Mouse (Mus musculus) right cerebral cortex, adult 18-20 months (tissue): ENCODE measurements around the gene Zfyve27.

Experiments
- DNase-seq: peaks from one replicate; pipeline ENCODE4 v3.0.0; 2022; ENCODE audit warnings: mixed read lengths

The Zfyve27 gene

DNA sequence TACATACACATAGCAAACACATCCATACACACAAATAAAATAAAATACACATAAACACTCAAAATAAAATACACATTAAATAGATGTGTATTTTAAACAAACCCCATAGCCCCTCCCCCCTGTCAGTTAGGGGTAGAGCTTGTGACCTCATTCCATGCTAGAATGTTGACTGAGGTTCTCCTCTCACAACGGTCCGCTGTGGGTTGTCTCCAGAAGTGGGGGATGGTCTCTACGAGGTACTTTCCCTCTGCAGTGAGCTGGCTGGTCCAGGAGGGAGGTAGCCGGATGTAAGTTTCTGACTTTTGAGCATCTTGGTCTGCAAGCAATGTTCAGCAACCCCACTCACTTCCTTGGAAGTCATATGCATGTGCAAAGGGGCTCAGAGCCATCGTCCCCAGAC is at the start of gene Zfyve27:
Zfyve27 (plus strand) TSS at position 188 of the 400 bp plus-strand sequence.
- no peak for DNase-seq

DNA sequence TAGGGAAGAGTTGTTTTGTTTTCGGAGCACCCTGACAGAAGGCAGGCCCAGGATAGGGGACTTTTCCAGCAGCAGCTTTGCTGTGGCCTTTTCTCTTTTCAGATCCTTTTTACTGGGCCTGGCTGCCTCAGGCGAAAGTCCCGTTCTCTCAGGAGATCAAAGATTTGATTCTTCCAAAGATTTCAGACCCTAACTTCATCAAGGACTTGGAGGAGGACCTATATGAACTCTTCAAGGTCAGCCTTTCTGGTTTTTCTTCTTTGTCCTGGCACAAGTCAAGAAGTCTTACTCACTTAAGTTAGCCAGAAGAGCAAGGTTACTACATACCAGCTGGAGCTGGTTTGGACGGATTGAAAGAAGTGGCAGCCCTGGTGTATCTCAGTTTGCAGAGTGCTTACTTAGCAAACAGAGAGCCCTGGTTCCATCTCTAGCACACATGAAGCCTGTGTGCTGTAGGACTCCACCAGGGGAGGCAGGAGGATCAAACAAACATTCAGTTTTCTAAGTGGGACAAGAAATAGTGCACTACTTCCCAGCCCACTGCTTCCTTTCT is 47.9 kb upstream of the Zfyve27 start:
- no peak for DNase-seq

DNA sequence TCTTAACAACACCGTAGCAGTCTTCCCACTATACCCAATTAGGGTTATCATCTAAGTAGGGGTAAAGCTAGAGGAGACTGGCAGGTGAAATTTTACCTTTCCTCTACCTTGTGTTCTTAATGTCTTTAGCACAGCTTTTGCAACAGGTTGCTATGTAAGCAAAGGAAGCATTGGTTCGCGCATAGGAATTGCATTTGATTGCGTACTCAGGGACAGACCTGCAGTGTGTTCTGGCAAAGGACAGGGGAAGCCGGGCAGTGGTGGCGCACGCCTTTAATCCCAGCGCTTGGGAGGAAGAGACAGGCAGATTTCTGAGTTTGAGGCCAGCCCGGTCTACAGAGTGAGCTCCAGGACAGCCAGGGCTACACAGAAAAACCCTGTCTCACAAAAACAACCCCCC is 45.6 kb upstream of the Zfyve27 start:
- no peak for DNase-seq

DNA sequence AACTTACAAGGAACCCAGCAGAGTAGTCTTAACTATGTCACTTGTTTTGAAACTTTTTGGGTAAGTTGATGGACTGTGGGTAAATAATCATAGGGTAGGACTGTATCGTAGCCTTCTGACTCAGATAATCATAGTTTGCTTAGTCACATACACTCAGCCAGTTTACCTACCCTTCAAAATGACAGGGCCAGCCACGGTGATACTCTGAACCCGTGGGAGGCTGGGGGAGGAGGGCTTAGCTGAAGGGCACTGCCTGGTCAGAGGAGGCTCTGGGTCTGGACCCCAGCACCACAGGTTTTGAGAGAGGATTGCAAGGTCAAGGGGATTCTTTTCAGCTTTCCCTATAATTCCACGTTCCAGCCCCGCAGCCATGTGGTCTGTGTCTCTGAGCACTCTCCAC is 45.2 kb upstream of the Zfyve27 start:
- no peak for DNase-seq

DNA sequence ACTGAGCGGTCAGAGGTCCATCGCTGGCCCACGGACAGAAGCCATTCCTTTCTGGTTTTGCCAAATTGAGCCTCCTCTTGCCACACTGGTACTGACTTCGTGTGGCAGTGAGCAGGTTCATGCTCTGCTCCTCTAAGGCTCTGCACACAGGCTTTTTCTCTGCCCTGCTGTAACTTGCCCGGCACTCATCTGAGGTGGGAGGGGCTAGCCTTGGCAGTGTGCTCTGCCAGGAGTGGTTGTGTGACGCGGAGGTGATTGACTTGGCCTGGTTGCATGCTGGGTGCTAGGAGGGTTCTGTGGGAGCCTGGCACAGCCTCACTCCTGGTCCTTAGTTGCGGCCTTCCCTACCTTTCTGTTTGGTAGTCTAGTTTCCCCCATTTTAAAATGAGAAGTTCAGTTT is 43.3 kb upstream of the Zfyve27 start:
- DNase-seq, result no peak

DNA sequence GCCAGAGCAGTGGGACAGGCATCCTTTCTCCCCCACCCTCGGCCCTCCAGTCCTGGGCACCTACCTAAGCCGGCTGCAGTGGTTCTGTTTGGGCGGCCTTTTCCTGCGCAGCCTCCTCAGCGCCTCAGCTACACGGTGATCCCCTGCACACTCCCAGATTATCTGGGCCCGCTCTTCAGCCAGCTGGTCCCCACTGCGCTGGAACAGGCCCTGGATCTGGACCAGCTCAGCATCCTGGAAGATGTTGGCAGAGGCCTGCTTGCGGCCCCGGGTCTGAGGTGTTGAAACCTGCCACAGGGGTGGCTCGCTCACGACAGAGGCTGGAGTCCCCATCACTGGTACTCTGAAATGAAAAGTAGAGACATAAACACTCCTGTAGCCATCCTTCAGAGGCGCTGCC is 39.1 kb upstream of the Zfyve27 start:
- DNase-seq, result no peak

DNA sequence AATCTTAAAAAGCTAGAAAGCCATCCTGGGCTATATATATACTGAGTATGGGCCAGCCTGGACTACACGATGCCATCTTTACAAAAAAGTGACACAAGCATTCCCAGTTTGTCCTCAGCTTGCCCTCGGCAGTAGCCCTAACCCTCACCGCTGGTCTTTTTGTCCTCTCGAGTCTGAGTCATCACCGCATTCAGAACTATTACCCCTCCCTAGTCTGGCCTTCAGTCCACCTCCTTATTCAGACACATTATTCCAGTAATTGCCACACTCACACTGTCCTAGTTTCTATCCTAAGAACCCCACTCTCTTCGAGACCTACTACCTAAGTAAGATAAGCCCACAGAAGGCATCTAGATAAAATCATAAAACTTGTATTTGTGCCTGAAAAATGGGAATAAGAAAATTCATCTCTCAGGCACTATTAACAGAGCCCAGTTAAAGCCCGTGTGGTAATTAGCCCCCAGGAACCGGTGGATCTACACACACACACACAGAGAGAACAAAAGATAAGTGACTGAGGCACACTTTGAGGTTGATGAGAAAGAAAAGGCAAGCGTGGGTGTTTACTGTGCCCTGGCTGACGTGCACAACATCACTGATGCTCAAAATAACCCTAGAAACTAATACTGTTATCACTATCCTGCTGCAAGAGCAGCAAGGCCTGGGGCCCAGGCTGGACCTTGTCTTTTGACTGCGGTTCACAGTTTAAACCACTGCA is 38.1 kb upstream of the Zfyve27 start:
- no peak for DNase-seq

DNA sequence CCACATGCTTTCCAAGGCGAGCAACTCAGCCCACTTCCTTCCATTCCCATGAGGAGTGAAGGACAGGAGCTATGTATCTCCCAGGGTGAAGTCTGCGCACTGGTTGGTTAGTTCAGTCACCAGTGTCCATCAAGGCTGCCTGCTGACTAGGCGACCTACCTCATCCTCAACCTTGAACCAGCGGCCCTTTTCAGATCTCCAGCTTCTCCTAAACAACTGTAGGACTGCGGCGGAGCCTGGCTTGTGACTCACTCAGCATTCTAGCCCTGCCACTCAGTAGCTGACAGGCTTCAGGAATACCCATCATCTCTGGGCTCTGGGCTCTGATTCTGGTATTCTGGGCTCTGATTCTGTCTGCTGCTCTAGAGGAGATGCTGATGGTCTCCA is 37.5 kb upstream of the Zfyve27 start:
- no peak for DNase-seq

DNA sequence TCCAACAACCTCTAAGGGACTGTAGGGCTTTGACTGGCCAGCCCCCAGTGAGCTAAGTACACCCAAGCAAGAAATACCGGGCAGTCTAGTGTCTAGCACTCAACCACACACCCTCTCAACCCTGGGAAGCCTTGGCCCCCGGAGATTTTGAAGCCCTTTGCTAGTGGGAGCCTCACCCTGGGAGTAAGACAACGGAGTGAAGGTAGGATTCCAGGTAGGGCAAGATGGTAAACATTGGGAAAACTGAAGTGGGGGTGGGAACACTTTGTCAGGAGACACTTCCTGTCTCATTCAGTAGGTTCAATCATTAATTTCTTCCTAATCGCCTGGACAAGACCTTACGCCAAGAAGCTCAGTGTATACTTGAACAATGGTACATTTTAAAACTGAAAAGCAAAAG is 36.7 kb upstream of the Zfyve27 start:
- DNase-seq, result no peak

DNA sequence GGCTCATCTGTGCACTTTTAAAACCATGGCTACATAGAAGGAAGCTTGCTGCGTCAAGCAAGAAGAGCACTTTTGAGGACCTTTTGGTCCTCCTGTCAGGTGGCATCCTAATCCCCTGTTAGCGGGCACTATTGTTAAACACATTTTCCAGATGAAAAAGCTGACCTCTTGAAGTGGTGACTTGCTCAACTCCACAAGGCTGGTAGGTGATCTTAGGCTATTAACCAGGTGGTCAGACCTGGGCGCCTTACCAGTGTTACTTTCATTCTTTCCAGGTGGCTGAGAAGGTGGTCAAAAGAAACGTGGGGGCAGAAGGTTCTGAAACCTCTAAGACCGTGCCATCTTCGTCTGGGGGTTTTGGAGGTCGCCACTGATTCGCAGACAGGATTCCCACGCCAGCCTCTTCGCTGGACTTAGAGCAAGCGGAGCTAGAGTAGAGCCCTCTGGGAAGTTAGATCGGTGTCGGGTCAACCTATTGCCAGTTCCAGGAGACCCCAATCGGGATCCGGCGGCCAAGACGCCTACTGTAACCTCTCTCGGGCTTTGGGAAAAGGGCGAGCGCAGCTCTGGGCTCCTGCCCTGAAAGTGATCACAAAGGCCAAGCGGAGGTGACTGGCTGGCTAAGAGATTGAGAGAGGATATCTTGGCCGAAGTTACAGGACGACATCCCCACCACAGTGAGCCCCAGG is 35.6 kb upstream of the Zfyve27 start:
- no peak for DNase-seq

DNA sequence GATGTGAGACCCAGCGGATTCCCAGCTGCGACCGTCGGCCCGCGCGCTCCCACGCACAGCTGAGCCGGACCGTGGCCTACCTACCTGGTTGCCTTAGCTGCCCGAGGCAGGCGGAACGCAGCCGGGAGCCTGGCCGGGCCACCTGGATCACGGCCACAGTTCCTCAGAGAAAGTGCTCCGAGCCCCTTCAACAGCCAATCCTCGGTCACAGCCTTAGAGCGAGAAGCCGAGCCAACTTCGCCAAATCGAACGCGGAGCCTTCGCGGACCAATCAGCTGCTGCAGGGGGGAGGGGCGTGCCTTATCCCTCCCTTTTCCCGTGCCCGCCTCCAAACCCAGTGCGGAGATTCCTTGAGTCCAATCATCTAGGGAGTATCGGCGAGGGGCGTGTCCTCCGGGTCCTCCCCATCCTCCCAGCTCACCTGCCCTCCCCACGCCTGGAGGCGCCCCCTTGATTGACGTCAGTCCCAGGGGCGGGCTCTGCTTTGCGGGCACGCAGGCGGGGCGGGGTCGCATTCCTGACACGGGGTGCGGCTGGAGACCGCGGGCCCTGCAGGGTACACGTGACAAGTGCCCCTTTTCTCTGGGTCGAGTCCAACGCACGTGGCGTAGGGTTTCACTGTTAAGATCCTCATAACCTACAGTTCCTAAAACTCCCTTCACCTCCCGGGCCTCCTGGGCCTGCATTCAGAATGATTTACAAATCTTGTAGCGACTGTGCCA is 34.8 kb upstream of the Zfyve27 start, which contains the start of gene Avpi1:
Avpi1 (minus strand) TSS at position 273 of the 722 bp plus-strand sequence.
- peak; percentile 99 for DNase-seq

DNA sequence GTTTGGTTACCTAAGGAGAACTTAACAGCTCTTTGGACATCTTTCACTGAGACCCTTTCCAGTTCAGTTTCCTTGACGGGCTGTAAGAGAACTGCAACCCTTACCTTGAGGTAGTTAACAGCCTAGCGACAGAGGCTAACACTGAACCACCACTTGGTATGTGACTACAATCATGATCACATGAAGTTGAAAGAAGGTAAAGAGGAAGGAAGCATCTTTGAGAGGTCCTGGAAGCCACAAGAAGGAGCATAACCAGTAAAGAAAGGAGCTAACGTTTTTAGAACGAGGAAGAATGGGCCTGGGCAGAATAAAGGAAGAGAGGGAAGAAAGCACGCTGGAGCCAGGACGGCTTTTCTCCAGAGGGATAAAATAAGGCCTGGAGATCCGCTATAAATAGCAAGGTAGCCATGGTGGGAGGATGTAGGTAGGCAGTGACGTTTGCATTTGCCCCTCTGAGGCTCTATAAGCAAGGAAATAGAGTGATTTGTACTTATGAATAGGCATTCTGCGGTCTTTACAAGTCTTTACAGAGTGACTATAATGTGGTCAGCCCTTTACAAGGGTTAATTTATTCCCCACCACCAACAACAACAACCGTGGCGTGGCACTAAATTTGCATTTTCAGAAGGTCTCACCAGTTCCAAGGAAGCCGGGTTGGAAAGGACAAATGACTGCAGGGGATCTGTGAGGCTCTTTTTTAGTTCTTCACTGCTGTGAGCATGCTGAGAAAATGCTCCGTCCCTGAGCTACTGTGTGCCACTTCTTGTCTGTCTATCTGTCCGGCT is 34.0 kb upstream of the Zfyve27 start:
- DNase-seq, result no peak

DNA sequence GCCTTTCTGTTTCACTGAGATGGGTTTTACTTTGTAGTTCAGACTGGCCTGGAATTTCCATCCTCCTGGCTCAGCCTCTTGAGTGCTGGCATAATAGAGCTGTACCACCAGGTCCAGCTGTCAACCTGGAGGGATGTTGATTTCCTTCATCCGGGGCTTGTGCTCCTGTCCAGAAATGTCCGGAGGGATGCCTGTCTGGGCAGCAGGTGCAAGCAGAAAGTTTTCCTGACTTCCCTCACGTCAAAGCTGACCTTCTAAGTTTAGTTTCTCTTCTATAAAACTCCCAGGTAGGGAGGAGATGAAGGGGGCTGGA is 33.5 kb upstream of the Zfyve27 start:
- DNase-seq, result no peak

DNA sequence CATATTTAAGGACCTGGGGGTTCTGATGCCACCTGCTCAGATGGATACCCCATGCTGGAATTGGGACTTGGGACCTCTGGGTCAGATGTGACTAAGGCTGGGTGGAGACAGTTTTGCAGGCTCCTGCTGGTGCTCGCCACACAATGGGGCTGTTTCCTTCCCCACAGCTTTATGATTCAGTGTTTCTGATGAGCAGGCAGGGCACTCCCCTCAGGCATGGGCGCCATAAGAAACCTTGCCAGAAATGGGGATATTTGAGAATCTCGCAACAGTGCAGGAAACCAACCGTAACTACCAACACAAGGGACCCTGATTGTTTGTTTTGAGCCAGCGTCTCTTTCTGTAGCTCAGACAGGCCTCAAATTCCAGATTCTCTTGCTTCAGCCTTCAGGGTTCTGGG is 32.6 kb upstream of the Zfyve27 start:
- no peak for DNase-seq

DNA sequence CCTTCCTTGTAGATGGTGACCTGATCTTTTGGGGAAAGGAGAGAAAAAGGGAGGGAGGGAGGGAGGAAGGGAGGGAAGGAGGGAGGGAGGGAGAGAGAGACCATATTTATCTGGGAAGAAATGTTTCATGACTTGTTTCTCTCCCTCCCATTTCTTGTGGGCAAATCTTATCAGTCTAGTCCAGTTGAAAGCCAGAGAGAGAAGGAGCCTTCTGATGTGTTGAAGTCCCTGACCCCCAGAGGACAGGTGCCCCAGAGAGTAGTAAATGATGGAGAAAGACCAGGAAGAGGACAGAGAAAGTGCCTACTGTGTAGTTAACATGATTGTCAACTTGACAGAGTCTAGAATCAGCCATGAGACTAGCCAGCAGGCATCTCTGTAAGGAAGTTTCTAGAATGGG is 28.7 kb upstream of the Zfyve27 start:
- no peak for DNase-seq

DNA sequence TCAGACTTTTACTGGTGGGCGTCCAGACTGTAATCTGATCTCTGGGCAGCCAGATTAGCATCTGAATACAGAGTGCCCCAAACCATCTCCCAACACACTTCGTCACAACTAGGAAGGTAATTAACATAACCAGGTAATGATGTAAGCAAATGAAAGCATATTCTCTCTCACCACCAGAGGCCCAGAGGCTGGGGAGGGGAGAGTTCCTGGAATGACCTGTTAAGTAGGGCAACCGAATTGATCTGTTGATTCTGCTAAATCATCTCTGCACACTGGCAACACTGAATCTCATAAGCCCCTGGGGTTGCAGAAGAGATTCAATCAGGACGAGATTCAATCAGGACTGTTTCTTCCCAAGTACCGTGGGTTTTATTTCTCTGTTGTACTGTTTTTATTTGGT is 27.6 kb upstream of the Zfyve27 start:
- no peak for DNase-seq

DNA sequence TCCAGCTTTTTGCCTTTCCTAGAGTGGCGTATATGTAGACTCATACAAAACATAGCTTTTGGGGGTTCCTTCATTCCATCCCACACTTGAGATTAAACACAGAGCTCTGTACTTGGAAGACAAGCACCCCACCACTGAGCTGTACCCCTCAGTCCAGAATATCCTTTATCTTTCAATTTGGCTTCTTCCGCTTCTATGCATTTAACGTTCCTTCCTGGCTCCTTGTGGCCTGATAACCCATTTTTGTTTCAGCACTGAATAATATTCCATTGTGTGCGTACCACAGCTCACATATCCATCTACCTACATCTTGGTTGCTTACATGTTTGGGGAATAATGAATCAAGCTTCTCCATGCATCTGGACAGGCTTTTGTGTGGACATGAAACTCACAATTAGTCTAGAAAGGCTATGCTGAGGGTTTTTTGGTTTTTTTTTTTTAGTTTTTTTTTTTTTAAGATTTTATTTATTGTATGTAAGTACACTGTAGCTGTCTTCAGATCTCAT is 26.5 kb upstream of the Zfyve27 start:
- DNase-seq, result no peak

DNA sequence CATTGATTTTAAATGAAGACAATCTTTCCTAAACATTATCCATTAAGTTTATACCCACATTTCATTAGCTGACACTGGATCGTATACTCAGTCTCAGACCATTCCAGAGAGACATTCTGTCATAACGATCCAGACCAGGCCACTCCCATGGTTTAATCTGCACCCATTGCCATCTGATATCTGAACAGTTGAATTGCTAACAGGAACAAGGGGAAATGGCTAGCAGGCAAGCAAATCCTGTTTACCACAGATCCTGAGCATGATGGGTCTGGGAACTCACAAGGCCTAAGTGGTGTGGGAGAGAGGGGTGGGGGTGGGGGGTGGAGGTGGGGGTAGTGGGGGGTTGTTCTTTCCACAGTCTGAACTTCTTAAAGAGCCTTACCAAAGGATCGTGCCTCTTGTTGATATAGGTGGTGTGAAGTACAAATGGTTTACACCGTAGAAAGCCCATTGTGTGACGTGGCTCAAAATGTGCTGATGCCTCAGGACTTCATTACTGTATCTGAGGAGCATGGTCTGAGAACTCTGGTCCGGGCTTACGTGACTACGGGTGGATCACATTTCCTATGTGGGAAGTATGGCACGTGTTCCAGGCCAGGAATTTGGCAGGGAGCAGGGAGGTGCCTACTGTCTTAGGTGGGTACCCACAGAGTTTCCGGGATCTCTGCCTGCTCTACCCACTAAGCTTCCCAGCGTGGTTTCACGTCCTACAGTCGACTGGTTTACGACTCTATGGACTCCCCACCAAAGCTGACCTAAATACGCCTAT is 25.1 kb upstream of the Zfyve27 start:
- DNase-seq, result no peak

DNA sequence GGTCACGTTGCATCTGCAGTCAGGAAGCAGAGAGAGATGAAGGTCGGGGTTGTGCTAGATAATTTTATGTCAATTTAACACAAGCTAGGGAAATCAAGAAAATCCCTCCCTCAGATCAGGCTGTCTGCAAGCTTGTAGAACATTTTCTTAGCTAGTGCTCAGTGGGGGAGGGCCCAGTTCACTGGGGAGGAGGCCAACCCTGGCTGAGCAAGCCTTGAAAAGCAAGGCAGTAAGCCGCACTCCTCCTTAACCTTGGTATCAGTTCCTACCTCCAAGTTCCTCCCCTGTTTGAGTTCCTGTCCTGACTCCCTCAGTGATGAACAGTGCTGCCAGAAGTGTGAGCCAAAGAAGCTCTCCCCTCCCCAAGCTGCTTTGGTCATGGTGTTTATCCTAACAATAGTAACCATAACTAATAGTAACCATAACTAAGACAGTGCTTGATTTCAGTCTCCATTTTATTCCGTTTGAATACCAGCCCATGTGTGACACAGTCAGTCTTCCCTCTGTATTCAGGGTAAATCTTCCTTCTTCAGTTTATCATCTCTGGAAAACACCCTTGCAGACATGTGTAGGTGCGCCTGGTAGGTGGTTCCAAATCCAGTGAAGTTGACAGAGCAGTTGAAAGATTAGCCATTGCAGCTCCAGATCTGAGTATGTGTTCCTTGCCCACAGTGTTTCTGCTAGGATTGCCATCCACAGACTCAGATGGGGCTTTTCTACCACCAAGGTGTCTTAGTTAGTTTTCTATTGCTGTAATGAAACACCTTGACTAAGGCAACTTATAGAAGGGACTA is 23.8 kb upstream of the Zfyve27 start:
- DNase-seq, result no peak

DNA sequence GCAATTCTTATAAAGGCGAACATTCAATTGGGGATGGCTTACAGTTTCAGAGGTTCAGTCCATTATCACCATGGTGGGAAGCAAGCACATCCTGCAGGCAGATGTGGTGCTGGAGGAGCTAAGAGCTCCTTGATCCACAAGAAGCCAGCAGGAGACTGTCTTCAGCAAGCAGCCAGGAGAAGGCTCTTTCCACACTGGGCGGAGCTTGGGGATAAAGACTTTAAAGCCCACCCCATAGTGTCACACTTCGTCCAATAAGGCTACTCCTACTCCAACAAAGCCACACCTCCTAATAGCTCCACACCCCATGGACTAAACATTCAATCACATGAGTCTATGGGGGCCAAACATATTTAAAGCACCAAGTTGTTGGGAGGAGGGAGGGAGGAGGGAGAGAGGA is 21.8 kb upstream of the Zfyve27 start:
- DNase-seq, result no peak

DNA sequence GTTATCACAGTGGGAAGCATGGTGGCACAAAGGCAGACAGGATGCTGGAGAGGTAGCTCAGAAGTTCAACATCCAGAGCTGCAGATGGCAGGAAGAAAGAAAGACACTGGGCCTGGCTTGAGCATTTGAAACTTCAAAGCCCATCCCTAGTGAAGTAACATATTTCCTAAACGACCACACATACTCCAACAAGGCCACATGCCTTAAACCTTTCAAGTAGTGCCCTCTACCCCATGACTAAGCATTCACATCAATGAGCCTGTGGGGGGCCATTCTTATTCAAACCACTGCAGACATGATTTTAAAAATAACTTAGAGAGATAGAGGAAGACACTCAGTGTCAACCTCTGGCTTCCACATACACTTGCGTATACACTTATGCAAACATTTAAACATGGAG is 21.0 kb upstream of the Zfyve27 start:
- DNase-seq, result no peak
